Mouse (Mus musculus): ENCODE data around the gene Cyp2c29. TPM values are rescaled to one million over a fixed set of nuclear protein-coding genes. Genes with fewer than 3 reads are reported as not detected.
"Not testable (repeated sequence)": the region's sequence is repeated elsewhere in the genome, so short reads cannot be mapped to it uniquely, and the experiment has no call there.

The Cyp2c29 gene
- total RNA-seq (2021): 0.94 and 35.5 TPM in 2 replicates
- long read RNA-seq, experiment 1: 0 reads
- long read RNA-seq, experiment 2, transcript Cyp2c29-201 (9 exons, 1,783 nt): major isoform, 10 of 11 reads
- long read RNA-seq, experiment 2, partial matches to known transcripts: 1 of 11 reads
- long read RNA-seq, experiment 2, other reads (novel, unspliced or antisense): 0 of 11 reads

DNA sequence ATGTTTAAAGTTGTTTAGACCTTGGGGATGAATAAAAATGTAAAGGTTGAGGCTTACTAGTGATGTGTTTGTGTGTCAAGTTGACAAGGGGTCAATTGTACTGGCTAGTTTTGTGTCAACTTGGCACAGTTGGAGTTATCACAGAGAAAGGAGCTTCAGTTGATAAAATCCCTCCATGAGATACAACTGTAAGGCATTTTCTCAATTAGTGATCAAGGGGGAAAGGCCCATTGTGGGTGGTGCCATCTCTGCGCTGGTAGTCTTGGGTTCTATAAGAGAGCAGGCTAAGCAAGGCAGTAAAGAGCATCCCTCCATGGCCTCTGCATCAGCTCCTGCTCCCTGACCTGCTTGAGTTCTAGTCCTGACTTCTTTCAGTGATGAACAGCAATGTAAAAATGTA lies at the start of gene Cyp2c29:
Gene Cyp2c29 (plus strand): TSS at position 301 of the 400 bp plus-strand sequence.
- DNase-seq: not testable (repeated sequence)

DNA sequence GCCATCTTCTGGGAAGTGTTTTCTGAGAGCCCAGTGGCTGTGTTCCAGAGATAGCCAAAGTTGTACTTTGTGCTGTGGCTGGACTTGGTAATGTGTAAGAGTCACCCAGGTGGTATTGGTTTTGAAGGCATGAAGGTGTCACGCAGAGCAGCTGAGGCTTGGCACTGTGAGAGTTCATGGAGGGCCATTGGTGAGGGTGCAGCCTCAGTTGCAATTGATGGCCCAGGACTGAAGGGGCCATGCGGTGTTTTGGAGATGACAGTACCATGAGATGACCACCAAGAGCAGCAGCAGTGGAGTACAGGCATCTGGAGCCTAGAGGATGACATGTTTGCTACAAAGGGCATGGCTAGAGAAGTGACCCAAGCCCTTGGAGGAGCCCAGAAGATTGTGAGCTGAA lies 2.2 kb upstream of the Cyp2c29 start:
- DNase-seq: not testable (repeated sequence)

DNA sequence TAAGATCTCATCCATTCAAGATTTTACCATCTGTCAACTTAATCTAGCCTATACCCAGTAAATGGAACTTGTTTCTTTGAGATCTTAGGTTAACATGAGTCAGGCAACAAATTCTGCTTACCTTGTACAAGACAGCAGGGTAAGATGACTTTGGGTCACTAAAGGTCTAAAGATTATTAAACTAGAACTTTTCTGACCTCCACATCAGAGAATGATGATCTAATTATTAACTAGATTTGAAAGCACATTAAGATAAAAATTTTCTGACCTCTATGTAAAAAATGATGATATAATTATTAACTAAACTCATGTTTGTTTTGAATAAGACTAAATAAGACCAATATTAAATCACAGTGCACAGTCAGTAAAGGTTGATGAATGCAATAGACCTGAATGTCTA lies 13.6 kb downstream of the Cyp2c29 start:
- no peak for DNase-seq

DNA sequence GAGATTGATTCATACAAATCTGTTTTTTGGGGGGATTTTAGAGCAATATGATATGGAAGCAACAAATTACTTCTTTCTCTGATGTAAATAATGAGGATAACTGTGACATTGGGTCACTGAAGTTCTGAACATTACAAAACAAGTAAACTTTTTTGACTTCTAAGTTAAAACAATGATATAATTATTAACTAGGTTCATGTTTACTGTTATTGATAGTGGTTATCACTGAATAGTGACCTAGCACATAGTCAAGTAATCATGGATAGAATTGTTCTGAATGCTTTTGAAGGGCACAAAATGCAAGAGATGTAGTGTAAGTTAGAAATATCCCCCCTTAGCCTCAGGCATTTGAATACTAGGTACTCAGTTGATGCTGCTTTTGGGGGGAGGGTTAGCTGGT lies 16.4 kb downstream of the Cyp2c29 start:
- no peak for DNase-seq

DNA sequence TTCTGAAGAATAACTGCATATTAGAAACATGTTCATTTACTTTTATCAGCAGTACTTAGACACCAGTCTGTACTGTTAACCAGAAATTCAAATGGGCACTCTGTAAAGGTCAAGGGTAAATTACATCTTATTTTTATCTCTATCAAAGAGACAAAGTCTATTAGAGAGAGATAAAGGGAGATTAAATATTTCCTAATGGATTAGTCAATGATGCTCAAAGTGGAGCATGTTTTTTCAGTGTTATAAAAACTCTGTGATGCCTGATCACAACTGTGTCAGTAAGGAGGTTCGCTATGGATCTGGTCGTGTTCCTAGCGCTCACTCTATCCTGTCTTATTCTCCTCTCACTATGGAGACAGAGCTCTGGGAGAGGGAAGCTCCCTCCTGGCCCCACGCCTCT lies 17.6 kb downstream of the Cyp2c29 start:
- DNase-seq: no peak

DNA sequence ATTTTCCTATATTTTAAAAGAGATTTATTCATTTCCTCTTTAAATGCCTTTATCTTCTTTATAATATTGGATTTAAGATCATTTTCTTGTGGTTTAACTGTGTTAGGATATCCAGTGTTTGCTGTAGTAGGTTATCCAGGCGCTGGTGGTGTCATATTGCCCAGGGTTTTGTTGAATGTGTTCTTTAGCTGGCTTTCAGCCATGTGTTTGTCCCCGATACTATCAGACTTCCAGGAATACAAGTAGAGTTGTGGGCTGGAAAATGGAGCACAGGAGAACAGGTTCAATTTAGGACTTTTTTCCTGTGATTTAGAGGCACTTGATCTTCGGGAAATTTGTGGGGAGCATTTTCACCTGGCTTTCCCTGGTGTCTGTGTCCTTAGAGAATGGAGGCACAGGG lies 19.8 kb downstream of the Cyp2c29 start:
- DNase-seq: no peak

Other genes with a start within 250 kb of the Cyp2c29 start
- gene Cyp2c65, start 208.4 kb upstream of the Cyp2c29 start, total RNA-seq (2021): not detected in 2 replicates
- not detected in 2 replicates for gene Cyp2c66, start 155.5 kb upstream of the Cyp2c29 start, total RNA-seq (2021)
- not detected in 2 replicates for gene Cyp2c38, start 193.7 kb downstream of the Cyp2c29 start, total RNA-seq (2021)
- 0.48 TPM in 1 of 2 replicates, not detected in the other for gene Cyp2c39, start 241.5 kb downstream of the Cyp2c29 start, total RNA-seq (2021)

Measured in adrenal gland, postnatal 14 days (tissue).